Mouse (Mus musculus): ENCODE results near the gene Slc38a4. TPM values are rescaled to one million over a fixed set of nuclear protein-coding genes. Genes with fewer than 3 reads are reported as not detected.

Slc38a4 gene
- polyA plus RNA-seq (2017; shearing (Covaris generic)): under 1 TPM in 1 of 2 experiments, not detected in 1; 0.18 TPM

DNA sequence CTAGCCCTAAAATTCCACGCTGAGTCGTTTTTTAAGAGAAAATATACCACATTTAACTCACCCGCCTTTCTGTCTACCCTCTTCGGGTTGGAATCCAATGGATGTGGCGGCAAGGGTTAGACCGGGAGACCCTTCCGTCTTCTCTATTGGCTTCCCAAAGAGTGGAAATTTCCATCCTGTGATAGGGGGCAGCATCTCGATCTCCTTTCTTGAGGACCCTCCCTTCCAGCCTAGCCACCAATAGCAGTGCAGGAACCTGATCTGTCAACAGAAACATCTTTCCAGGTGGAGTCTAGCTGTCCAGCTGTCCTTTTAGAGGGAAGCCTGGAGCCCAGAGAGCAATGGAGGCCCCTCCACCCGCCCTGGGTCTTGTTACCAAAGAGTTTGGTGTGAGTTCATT, at the start of gene Slc38a4:
Slc38a4 (minus strand) TSS at position 163 of the 400 bp plus-strand sequence.

Other genes with a start within 250 kb of the Slc38a4 start
- gene Pced1b, start 191.2 kb upstream of the Slc38a4 start, polyA plus RNA-seq (2017; shearing (Covaris generic)): 10 to 100 TPM; 31.7 to 38.3 TPM
- gene Amigo2, start 191.3 kb upstream of the Slc38a4 start, polyA plus RNA-seq (2017; shearing (Covaris generic)): 10 to 100 TPM in 1 of 2 experiments, 1 to 10 TPM in 1; 5.9 to 15.0 TPM